Mouse (Mus musculus): ENCODE measurements around the gene Mustn1. TPM values are rescaled to one million over a fixed set of nuclear protein-coding genes. Genes with fewer than 3 reads are reported as not detected.

The Mustn1 gene
- total and polyA plus RNA-seq, 2 experiments from 2014 or later, result 0.52 to 1.2 TPM

DNA sequence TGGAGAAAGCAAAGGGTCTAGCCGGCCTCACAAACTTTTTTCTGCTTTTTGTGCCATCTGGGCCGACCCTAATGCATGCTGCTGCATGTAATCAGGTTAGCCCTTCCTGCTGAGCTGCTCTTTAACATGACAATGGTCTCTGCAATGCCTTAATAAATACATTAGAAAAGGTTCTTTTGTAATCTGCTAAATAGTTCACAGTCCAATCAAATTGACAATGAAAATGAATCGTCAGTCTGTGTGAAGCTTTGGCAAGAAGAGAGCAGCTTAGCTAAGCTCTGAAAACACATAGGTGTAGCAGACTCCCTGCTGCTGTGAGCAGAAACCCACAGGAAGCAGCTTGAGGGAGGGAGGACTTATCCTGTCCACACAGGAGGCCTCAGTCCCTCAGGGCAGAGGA is 21.0 kb downstream of the Mustn1 start:
- Histone ChIP-seq H3K27ac (ENCODE audit: low read depth, low read length) (no peak overlapping the region), H3K4me2 (ENCODE audit: low read depth) (no peak overlapping the region), H3K9ac (no peak overlapping the region), H3K27me3 (ENCODE audit: insufficient read depth, low read length) (no peaks in the 10 kb centered on the region), H3K4me3 (ENCODE audit: low read depth, low read length) (no peak overlapping the region), H3K36me3 (ENCODE audit: insufficient read depth) (no peaks in the 10 kb centered on the region), H3K9me3 (ENCODE audit: low read length) (no peaks in the 10 kb centered on the region), H3K4me1 (ENCODE audit: insufficient read depth) (no peaks in the 10 kb centered on the region)
- no peak for DNase-seq
- WGBS, result 6% methylated on average over 3 of the region's 3 CpGs
- TF ChIP-seq CTCF (IDR thresholded peaks at IDR 0.05; ENCODE audit: low read depth), result no peak
- ATAC-seq, result no peak

DNA sequence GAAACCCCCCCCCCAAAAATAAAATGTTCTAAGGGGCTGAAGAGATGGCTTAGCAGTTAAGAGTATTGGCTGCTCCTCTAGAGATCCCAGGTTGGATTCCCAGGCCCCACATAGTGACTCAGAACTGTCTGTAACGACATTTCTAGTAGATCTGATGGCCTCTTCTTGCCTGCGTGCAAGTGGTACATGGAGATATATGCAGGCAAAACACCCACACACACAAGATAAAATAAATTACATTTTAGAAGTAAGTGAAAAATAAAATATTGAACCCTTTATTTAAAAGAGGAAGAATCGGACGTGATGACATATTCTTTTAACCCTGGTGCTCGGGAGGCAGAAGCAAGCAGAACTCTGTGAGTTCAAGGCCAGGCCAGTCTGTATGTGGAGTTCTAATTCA is 23.6 kb downstream of the Mustn1 start:
- no peak for DNase-seq
- H3K9me3 ChIP-seq (ENCODE audit: low read length), result no peaks in the 10 kb centered on the region
- H3K4me2 ChIP-seq (ENCODE audit: low read depth), result no peak overlapping the region
- H3K4me1 ChIP-seq (ENCODE audit: insufficient read depth), result no peaks in the 10 kb centered on the region
- ATAC-seq, result no peak
- no peak overlapping the region for H3K4me3 ChIP-seq (ENCODE audit: low read depth, low read length)
- 94% methylated on average over 5 of the region's 5 CpGs for WGBS
- H3K36me3 ChIP-seq (ENCODE audit: insufficient read depth), result no peaks in the 10 kb centered on the region
- TF ChIP-seq CTCF (IDR thresholded peaks at IDR 0.05; ENCODE audit: low read depth), result no peak
- no peaks in the 10 kb centered on the region for H3K27me3 ChIP-seq (ENCODE audit: insufficient read depth, low read length)
- no peak overlapping the region for H3K27ac ChIP-seq (ENCODE audit: low read depth, low read length)
- H3K9ac ChIP-seq, result no peak overlapping the region

DNA sequence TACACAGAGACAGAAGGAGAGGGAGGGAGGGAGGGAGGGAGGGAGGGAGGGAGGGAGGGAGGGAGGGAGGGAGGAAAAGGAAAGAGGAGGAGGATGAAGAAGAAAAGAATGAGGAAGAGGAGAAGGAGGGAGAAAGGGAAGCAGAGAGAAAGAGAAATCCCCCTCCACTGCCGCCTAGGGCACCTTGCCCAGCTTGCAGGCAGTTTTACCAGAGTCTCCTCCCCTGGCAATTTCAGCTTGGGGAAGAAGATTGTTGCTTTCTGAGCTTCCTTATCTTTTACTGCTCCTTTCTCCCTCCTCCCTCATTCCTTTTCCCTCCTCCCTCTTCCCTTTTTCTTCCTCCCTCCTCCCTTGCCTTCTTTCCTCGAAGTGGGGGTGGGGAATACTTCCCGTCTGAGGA is 24.0 kb downstream of the Mustn1 start:
- no peak overlapping the region for H3K27ac ChIP-seq (ENCODE audit: low read depth, low read length)
- no peak overlapping the region for H3K4me2 ChIP-seq (ENCODE audit: low read depth)
- no peaks in the 10 kb centered on the region for H3K27me3 ChIP-seq (ENCODE audit: insufficient read depth, low read length)
- no peaks in the 10 kb centered on the region for H3K4me1 ChIP-seq (ENCODE audit: insufficient read depth)
- TF ChIP-seq CTCF (IDR thresholded peaks at IDR 0.05; ENCODE audit: low read depth), result no peak
- ATAC-seq (no peak), DNase-seq (no peak)
- H3K4me3 ChIP-seq (ENCODE audit: low read depth, low read length), result no peak overlapping the region
- no peaks in the 10 kb centered on the region for H3K36me3 ChIP-seq (ENCODE audit: insufficient read depth)
- no peaks in the 10 kb centered on the region for H3K9me3 ChIP-seq (ENCODE audit: low read length)
- 74% methylated on average over 3 of the region's 3 CpGs for WGBS
- no peak overlapping the region for H3K9ac ChIP-seq

DNA sequence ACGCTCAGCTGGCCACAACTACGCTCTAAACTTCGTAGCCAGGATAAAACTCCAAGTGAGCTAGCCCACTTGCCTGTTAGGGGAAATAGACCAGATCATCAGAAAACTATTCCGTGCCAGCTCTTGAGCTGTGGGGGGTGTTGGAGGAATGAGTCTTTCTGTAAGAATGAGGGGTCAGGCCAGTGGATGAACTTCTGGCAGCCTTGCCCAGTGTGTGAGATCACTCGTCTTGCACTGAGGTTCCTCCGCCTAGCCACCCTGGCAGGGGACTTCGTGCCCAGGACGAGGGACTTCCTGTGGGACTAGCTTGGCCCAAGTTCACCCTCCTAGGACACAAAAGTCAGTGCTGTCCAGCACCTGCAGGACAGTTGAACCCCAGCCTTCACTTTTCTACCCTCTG is 25.3 kb downstream of the Mustn1 start:
- H3K36me3 ChIP-seq (ENCODE audit: insufficient read depth), result no peaks in the 10 kb centered on the region
- H3K27me3 ChIP-seq (ENCODE audit: insufficient read depth, low read length), result no peaks in the 10 kb centered on the region
- ATAC-seq (no peak), DNase-seq (no peak)
- H3K27ac ChIP-seq (ENCODE audit: low read depth, low read length), result no peak overlapping the region
- H3K4me1 ChIP-seq (ENCODE audit: insufficient read depth), result no peaks in the 10 kb centered on the region
- TF ChIP-seq CTCF (IDR thresholded peaks at IDR 0.05; ENCODE audit: low read depth), result no peak
- H3K4me3 ChIP-seq (ENCODE audit: low read depth, low read length), result no peak overlapping the region
- H3K9me3 ChIP-seq (ENCODE audit: low read length), result no peaks in the 10 kb centered on the region
- H3K4me2 ChIP-seq (ENCODE audit: low read depth), result no peak overlapping the region
- H3K9ac ChIP-seq, result no peak overlapping the region
- 86% methylated on average over 8 of the region's 8 CpGs for WGBS

DNA sequence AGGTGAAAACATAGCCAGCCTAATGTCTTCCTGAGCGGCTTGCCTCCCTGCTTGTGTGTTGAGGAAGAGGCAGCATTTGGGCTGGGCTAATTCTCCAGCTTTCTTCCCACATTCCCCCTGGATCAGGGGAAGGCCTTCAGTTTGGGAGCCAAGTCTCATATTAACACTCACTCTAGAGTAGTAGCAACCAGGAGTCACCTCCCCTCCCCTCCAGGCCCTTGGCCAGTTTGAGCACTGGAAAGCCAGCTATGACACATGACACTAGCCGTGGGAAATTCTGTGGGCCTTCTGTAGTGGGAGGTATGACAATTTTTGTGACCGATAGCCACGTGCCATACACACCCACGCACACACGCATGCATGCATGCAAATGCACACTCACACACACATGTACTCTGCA is 27.0 kb downstream of the Mustn1 start:
- no peak for DNase-seq
- Histone ChIP-seq H3K27ac (ENCODE audit: low read depth, low read length) (no peak overlapping the region), H3K36me3 (ENCODE audit: insufficient read depth) (no peaks in the 10 kb centered on the region), H3K9ac (no peak overlapping the region), H3K4me2 (ENCODE audit: low read depth) (no peak overlapping the region), H3K27me3 (ENCODE audit: insufficient read depth, low read length) (no peaks in the 10 kb centered on the region), H3K4me1 (ENCODE audit: insufficient read depth) (no peaks in the 10 kb centered on the region), H3K9me3 (ENCODE audit: low read length) (no peaks in the 10 kb centered on the region), H3K4me3 (ENCODE audit: low read depth, low read length) (no peak overlapping the region)
- no peak for TF ChIP-seq CTCF (IDR thresholded peaks at IDR 0.05; ENCODE audit: low read depth)
- WGBS, result 95% methylated on average over 6 of the region's 6 CpGs
- no peak for ATAC-seq

DNA sequence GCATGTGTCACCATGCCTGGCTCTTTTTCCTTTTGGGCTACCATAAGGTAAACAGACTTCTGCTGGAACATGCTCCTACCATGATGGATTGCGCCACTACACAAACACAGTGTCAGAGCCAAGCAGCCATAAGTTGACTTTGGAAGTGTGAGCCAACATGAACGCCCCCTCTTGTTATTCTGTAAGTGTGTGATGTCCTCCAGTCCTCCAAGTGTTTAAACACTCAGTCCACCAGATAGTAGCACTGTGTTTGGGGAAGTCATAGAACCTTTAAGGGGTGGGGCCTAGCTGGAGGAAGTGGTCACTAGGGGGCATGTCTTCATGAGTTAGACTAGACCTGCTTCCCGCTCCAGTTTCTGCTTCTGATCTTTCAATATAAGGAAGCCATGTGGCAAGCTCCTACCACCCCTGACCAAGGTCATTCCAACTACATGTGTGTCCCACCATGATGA is 28.8 kb downstream of the Mustn1 start:
- no peak for DNase-seq
- TF ChIP-seq CTCF (IDR thresholded peaks at IDR 0.05; ENCODE audit: low read depth), result no peak

DNA sequence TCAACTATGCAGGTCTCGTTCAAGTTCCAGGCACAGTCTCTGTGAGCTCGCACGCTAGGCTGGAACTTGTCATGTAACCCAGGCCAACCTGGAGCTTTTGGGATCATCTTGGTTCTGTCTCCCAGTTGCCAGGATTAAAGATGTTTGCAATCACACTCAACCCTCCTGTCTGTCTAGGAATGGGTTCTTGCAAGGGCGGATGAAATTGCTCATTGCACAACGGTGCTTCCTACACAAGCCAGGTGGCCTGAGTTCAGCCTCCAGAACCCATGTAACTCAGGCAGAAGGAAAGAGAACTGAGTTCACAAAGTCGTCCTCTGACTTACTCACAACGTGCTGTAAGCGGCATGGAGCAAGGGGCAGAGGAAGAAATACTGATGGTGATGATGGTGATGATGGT is 32.1 kb downstream of the Mustn1 start:
- no peak overlapping the region for H3K27ac ChIP-seq (ENCODE audit: low read depth, low read length)
- TF ChIP-seq CTCF (IDR thresholded peaks at IDR 0.05; ENCODE audit: low read depth), result no peak
- ATAC-seq, result no peak
- 92% methylated on average over 8 of the region's 8 CpGs for WGBS
- no peak overlapping the region for H3K4me3 ChIP-seq (ENCODE audit: low read depth, low read length)
- H3K27me3 ChIP-seq (ENCODE audit: insufficient read depth, low read length), result no peaks in the 10 kb centered on the region
- no peak overlapping the region for H3K4me2 ChIP-seq (ENCODE audit: low read depth)
- DNase-seq, result no peak
- no peaks in the 10 kb centered on the region for H3K9me3 ChIP-seq (ENCODE audit: low read length)
- no peaks in the 10 kb centered on the region for H3K36me3 ChIP-seq (ENCODE audit: insufficient read depth)
- H3K9ac ChIP-seq, result no peak overlapping the region
- H3K4me1 ChIP-seq (ENCODE audit: insufficient read depth), result no peaks in the 10 kb centered on the region

More for the DNA sequence above, 28.8 kb downstream of the Mustn1 start:
- Histone ChIP-seq H3K27me3 (ENCODE audit: insufficient read depth, low read length) (no peaks in the 10 kb centered on the region), H3K4me3 (ENCODE audit: low read depth, low read length) (no peak overlapping the region), H3K27ac (ENCODE audit: low read depth, low read length) (no peak overlapping the region), H3K4me1 (ENCODE audit: insufficient read depth) (no peaks in the 10 kb centered on the region), H3K36me3 (ENCODE audit: insufficient read depth) (no peaks in the 10 kb centered on the region), H3K9me3 (ENCODE audit: low read length) (no peaks in the 10 kb centered on the region), H3K4me2 (ENCODE audit: low read depth) (no peak overlapping the region), H3K9ac (no peak overlapping the region)
- ATAC-seq, result 0 out of 2 replicates have a peak, but pooled peaks have one; percentile 10
- 74% methylated on average over 3 of the region's 3 CpGs for WGBS

DNA sequence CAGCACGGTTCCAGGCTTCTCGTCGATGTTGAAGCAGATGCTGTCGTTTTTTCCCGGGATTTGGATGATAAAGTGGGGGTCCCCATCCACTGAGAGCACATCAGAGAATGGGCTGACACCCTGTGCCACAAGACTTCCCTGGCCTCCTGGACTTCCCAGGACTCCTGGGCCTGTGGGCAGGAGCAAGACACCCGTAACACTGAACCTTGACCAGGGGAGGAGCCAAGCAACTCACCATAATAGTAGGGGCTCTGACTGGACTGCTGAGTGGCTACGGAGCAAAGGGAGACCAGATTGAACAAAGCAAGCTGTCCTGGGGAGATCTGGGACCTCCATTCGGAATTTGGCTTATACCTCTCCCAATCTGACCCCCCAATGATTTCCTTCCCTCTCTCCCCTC is 33.6 kb downstream of the Mustn1 start:
- no peak for ATAC-seq

More for the DNA sequence above, 33.6 kb downstream of the Mustn1 start:
- WGBS, result 79% methylated on average over 8 of the region's 8 CpGs
- no peak overlapping the region for H3K27ac ChIP-seq (ENCODE audit: low read depth, low read length)
- no peak for DNase-seq
- no peak overlapping the region for H3K4me2 ChIP-seq (ENCODE audit: low read depth)
- H3K27me3 ChIP-seq (ENCODE audit: insufficient read depth, low read length), result no peaks in the 10 kb centered on the region
- no peak for TF ChIP-seq CTCF (IDR thresholded peaks at IDR 0.05; ENCODE audit: low read depth)
- H3K4me1 ChIP-seq (ENCODE audit: insufficient read depth), result no peaks in the 10 kb centered on the region
- H3K36me3 ChIP-seq (ENCODE audit: insufficient read depth), result no peaks in the 10 kb centered on the region
- no peak overlapping the region for H3K4me3 ChIP-seq (ENCODE audit: low read depth, low read length)
- no peaks in the 10 kb centered on the region for H3K9me3 ChIP-seq (ENCODE audit: low read length)
- H3K9ac ChIP-seq, result no peak overlapping the region
